Mouse (Mus musculus) megakaryocyte, embryonic 14.5 days (primary cell): ENCODE data around the gene Pias3. TPM values are rescaled to one million over a fixed set of nuclear protein-coding genes. Genes with fewer than 3 reads are reported as not detected.

ENCODE experiments used
- H3K27me3 ChIP-seq: replicated peaks from 2 replicates; pipeline ENCODE3; 2012; ENCODE audit warnings: inconsistent platforms
- H3K36me3 ChIP-seq: replicated peaks from 2 replicates; pipeline ENCODE3; 2012; ENCODE audit warnings: low read length, inconsistent platforms, mixed read lengths
- H3K4me1 ChIP-seq: 2 replicates; pipeline ENCODE4 v1.6.1; 2012; ENCODE audit warnings: inconsistent platforms
- H3K4me3 ChIP-seq: replicated peaks from 2 replicates; pipeline ENCODE3; 2012; ENCODE audit warnings: moderate library complexity, mild to moderate bottlenecking, inconsistent platforms
- H3K9me3 ChIP-seq: 2 replicates; pipeline ENCODE4 v1.6.1; 2012; ENCODE audit warnings: inconsistent platforms
- FLI1 ChIP-seq: IDR thresholded peaks from 2 replicates; pipeline ENCODE4 v1.6.1; 2012; ENCODE audit warnings: low read length, inconsistent platforms, mixed read lengths
- GATA1 ChIP-seq: IDR thresholded peaks from 3 replicates; pipeline ENCODE4 v1.6.1; 2012; ENCODE audit warnings: mixed read lengths, low read length, inconsistent platforms, borderline replicate concordance
- polyA plus RNA-seq: library from polyadenylated mRNA; stranded (reverse); fragments of >175 nt; gene quantifications from 2 replicates; pipeline ENCODE4 v1.2.3, GENCODE M21; 2012; ENCODE audit warnings: low replicate concordance; ENCODE audit not compliant: insufficient read depth

Pias3 gene
- polyA plus RNA-seq, 1 experiment, result 32.8 TPM

DNA sequence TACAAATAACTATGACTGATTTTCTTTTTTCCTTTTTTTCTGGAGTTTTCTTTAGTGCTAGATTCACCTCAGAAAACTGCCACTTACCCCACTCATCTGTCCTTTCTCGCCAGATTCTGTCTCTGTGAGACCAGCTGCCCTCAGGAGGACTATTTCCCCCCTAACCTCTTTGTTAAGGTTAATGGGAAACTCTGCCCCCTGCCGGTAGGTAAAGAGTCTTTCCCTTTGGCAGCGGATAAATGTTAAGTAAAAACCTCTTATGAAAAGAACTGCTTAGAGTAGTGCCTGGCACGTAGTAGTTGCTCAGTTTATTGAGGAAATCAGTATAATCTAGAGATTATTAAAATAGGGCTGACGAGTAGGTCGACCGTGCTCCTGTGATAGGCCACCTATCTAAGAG, 4.2 kb downstream of the Pias3 start:
- Histone ChIP-seq H3K36me3 (peaks cover 71% of the 10 kb centered on the region), H3K9me3 (no peaks in the 10 kb centered on the region), H3K4me1 (peaks cover 44% of the 10 kb centered on the region), H3K27me3 (no peaks in the 10 kb centered on the region), H3K4me3 (no peak overlapping the region)
- no peak for TF ChIP-seq FLI1
- no peak for TF ChIP-seq GATA1

DNA sequence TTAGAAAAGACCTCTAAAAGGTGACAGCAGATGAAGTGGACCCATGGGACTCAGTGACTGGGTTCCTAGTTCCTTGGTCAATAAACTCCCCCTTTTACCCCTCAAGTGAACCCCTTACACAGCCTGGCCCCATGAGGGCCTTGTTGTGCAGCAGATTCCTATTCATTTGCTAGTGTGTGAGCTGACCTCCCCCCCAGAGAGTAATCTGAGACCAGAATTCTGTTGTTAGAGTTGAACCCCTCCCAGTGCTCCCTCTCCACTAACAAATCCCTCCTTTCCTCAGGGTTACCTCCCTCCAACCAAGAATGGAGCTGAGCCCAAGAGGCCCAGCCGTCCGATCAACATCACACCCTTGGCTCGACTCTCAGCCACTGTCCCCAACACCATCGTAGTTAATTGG, 4.8 kb downstream of the Pias3 start:
- peaks cover 77% of the 10 kb centered on the region for H3K36me3 ChIP-seq
- no peaks in the 10 kb centered on the region for H3K27me3 ChIP-seq
- no peak overlapping the region for H3K4me3 ChIP-seq
- no peaks in the 10 kb centered on the region for H3K9me3 ChIP-seq
- TF ChIP-seq FLI1, result no peak
- TF ChIP-seq GATA1, result no peak
- peaks cover 38% of the 10 kb centered on the region for H3K4me1 ChIP-seq

DNA sequence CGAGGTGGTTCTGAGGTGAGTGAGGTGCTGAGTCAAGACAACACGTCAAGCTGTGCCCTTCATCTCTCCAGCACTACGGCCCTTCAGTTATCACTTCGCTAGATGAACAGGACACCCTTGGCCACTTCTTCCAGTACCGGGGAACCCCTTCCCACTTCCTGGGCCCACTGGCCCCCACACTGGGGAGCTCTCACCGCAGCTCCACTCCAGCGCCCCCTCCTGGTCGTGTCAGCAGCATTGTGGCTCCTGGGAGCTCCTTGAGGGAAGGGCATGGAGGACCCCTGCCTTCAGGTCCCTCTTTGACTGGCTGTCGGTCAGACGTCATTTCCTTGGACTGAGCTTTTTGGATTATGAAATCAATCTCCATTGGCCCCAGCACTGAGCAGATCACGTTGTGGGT, 8.6 kb downstream of the Pias3 start:
- Histone ChIP-seq H3K4me3 (no peak overlapping the region), H3K36me3 (peaks cover 75% of the 10 kb centered on the region), H3K4me1 (peaks cover 30% of the 10 kb centered on the region), H3K9me3 (no peaks in the 10 kb centered on the region), H3K27me3 (peaks cover 17% of the 10 kb centered on the region)
- TF ChIP-seq GATA1 (no peak), FLI1 (no peak)

DNA sequence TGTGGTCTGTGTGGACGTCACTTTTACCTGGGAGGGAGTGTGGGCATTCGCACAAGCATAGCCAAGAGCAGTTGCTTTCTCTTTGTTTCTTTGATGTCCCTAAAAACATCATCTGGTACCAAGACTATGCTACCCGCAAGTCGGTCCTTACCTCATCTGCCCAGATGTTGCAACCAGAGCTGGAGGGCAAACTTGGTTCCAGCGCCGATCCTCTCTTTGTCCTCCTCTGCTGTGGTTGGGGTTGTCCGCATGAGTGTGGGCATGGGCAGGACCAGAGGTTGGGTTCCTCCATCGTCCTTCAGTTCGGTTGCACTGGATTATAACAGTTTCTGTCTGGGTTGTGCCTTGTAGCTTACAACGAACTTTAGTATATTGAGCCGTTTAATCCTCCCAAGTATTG, 10.0 kb downstream of the Pias3 start:
- peaks cover 27% of the 10 kb centered on the region for H3K4me1 ChIP-seq
- no peak overlapping the region for H3K4me3 ChIP-seq
- 0 out of 2 replicates have a peak, but pooled peaks cover 4% of the 10 kb centered on the region for H3K9me3 ChIP-seq
- peaks cover 75% of the 10 kb centered on the region for H3K36me3 ChIP-seq
- no peak for TF ChIP-seq FLI1
- no peak for TF ChIP-seq GATA1
- H3K27me3 ChIP-seq, result peaks cover 17% of the 10 kb centered on the region

DNA sequence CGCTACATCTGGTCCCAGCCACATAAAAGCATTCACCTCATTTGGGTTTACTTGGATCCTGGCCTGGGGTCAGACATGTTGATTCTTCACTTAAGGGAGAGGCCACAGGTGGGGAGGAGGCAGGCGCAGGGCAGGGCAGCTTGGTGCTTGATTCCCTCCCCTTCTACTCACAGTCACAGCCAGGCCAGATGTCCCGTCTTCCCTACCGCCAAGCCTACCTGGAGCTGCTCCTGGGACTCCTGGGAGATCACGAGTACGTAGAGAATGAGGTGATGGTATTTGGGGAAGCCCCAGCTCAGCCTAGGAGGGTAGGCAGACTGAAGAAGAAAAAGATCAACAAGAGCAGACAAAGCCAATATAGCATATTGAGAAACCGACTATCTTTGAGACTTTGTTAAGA, 10.8 kb downstream of the Pias3 start:
- Histone ChIP-seq H3K27me3 (peaks cover 17% of the 10 kb centered on the region), H3K4me1 (peaks cover 27% of the 10 kb centered on the region), H3K4me3 (no peak overlapping the region), H3K36me3 (peaks cover 75% of the 10 kb centered on the region), H3K9me3 (0 out of 2 replicates have a peak, but pooled peaks cover 4% of the 10 kb centered on the region)
- TF ChIP-seq FLI1 (no peak), GATA1 (no peak)

DNA sequence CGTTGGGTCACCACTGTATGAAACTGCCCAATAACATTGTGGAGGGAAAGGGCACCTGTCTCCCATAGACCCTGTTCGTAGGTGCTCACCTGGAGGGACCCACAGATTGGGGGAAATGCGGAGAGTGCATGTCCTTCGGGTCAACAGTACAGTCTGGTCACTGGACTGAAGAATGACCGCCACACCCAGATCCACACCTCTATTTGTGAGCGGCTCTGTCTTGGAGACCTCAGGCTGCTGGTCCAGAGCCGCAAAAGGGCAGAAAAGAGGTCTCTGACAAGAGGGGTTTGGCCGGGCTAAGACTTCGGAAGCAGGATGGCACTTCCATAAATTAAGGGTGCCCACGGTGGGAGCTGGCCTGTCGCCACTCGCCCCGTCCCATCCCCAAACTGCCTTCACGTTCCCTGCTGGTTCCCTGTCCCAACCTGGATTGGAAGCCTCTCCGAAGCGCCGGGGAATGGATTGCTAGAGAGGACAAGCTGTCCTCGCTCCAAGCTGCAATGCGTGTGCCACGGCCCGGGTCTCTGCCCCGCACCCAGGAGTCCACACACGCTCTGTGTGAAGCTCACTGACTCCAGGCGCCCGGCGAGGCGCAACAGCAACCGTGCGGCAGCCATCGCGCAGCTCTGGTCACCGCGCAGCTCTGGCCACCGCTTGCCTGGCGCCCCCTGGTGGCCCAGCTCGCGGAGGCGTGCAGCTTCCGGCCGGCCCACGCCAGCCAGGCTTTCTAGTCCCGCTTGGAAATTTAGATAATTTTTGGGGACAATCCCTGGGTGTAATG, 11.9 kb downstream of the Pias3 start, which contains the start of gene Nudt17:
Nudt17 (minus strand) TSS at position 660 of the 781 bp plus-strand sequence.
- TF ChIP-seq FLI1 (no peak), GATA1 (no peak)
- peaks cover 77% of the 10 kb centered on the region for H3K36me3 ChIP-seq
- H3K27me3 ChIP-seq, result peaks cover 17% of the 10 kb centered on the region
- 0 out of 2 replicates have a peak, but pooled peaks cover 4% of the 10 kb centered on the region for H3K9me3 ChIP-seq
- peak within 1 kb of the TSS; percentile 93 for H3K4me3 ChIP-seq
- H3K4me1 ChIP-seq, result peaks cover 27% of the 10 kb centered on the region

DNA sequence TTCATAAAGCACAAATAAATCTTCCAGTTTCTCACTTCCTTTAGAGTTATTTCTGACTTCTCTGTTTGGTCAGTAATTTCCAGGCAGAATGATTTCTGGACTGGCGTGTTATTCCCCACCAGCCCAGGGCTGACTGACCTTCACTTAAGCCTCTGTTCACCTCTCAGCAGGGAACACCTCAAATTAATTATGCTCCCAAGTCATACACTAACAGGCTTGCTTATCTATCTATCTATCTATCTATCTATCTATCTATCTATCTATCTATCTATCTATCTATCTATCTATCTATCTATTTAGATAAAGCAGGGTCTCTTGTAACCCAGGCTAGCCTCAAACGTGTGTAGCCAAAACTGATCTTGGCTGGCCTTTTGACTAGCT, 12.5 kb downstream of the Pias3 start:
- Histone ChIP-seq H3K27me3 (peaks cover 17% of the 10 kb centered on the region), H3K4me1 (peaks cover 27% of the 10 kb centered on the region), H3K9me3 (0 out of 2 replicates have a peak, but pooled peaks cover 4% of the 10 kb centered on the region), H3K36me3 (peaks cover 77% of the 10 kb centered on the region), H3K4me3 (peak overlapping the region; percentile 57)
- TF ChIP-seq FLI1 (no peak), GATA1 (no peak)

DNA sequence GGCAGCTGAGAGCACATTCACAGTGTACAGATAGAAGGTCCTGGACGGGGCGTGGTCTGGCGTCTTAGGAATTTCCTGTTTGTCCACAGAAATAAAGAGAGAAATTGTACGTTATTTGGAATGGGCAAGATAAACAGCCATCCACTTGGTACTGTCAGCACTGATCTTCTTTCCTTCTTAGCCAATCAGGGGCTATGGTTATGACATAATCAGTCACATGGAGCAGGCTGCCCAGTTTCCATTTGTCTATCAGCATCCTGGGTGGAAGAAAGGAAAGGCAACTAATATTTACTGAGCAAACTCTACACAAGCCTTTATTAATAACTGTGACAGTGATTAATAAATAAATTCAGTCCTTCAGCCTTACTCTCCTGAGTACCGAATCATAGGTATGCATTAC, 18.1 kb downstream of the Pias3 start:
- Histone ChIP-seq H3K4me1 (peaks cover 24% of the 10 kb centered on the region), H3K27me3 (no peaks in the 10 kb centered on the region), H3K4me3 (no peak overlapping the region), H3K36me3 (peaks cover 87% of the 10 kb centered on the region), H3K9me3 (0 out of 2 replicates have a peak, but pooled peaks cover 4% of the 10 kb centered on the region)
- TF ChIP-seq GATA1, result no peak
- TF ChIP-seq FLI1, result no peak

DNA sequence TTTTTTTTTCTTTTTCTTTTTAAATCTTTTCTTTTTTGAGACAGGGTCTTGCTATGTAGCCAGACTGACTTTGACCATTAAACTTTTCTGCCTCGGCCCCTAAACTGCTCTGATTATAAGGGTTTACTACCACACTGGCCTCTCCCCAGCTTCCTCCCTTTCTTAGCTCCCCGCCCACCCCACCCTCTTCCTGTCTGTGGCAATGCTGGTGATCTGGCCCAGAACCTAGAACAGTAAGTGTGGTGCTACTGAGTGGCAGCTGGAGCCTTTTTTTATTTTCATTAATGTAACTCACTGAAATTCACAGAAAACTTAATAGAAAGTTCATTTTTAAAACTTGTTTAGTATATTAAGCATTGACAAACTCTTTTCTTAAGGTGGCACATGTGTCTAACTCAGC, 19.7 kb downstream of the Pias3 start:
- H3K4me1 ChIP-seq, result peaks cover 32% of the 10 kb centered on the region
- TF ChIP-seq GATA1, result no peak
- no peak for TF ChIP-seq FLI1
- no peaks in the 10 kb centered on the region for H3K27me3 ChIP-seq
- no peak overlapping the region for H3K4me3 ChIP-seq
- H3K9me3 ChIP-seq, result no peaks in the 10 kb centered on the region
- peaks cover 87% of the 10 kb centered on the region for H3K36me3 ChIP-seq

DNA sequence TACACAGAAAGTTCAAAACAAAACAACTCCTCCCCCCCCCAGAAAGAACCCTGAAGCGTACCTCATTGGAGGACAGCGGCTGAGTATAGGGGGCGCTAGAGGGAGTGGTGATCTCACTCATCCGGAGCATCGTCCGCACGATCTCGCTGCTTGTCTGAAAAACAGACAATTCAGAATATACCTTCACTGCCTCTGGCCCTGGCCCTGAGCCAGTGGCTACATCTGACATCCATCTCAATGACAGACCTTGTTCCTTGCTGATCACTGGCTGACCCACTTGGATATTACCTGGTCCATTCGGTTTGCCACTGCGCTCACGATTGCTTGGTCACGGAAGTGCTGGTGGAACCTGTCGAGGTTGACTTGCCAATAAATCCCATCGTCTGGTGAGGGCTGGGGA, 23.0 kb downstream of the Pias3 start:
- TF ChIP-seq FLI1, result no peak
- Histone ChIP-seq H3K4me3 (no peak overlapping the region), H3K27me3 (no peaks in the 10 kb centered on the region), H3K36me3 (peaks cover 87% of the 10 kb centered on the region), H3K4me1 (peaks cover 48% of the 10 kb centered on the region), H3K9me3 (no peaks in the 10 kb centered on the region)

DNA sequence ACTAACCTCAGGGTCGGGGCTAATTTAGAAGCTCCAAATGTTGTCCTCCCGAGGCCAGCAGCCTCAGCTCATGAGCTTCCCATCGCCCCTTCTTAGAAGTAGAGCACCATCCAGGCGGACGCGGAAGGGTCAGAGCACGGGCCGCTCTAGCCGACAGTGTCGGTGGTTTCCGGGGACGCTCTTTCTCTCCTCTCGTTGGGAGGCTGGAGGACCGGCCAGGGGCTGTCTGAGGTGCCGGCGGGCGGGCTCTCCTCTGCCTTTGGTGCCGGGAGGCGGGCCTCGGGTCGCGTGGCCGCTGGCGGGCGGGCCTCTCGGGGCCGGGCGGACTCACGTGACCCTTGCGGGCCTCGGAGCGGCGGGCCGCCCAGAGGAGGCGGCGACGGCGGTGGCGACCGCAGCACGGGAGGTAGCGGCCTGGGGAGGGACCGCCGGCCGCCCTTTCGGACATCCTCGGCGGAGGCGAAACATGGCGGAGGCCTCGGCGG, 31.2 kb downstream of the Pias3 start, which contains the start of the genes Polr3c and Rnf115:
Polr3c (minus strand) TSS at position 286 of the 485 bp plus-strand sequence.
Rnf115 (plus strand) TSS at position 322 of the 485 bp plus-strand sequence.
- TF ChIP-seq GATA1 (no peak), FLI1 (no peak)
- Histone ChIP-seq H3K9me3 (no peaks in the 10 kb centered on the region), H3K4me3 (peak within 1 kb of the TSS; percentile 94), H3K4me1 (peaks cover 67% of the 10 kb centered on the region), H3K27me3 (no peaks in the 10 kb centered on the region), H3K36me3 (peaks cover 34% of the 10 kb centered on the region)
